Mouse (Mus musculus) cerebellum, adult 9-10 months (tissue): ENCODE data around the gene Rpap2.

Experiments
- DNase-seq: peaks from one replicate; pipeline ENCODE4 v3.0.0; 2022

Rpap2 gene

DNA sequence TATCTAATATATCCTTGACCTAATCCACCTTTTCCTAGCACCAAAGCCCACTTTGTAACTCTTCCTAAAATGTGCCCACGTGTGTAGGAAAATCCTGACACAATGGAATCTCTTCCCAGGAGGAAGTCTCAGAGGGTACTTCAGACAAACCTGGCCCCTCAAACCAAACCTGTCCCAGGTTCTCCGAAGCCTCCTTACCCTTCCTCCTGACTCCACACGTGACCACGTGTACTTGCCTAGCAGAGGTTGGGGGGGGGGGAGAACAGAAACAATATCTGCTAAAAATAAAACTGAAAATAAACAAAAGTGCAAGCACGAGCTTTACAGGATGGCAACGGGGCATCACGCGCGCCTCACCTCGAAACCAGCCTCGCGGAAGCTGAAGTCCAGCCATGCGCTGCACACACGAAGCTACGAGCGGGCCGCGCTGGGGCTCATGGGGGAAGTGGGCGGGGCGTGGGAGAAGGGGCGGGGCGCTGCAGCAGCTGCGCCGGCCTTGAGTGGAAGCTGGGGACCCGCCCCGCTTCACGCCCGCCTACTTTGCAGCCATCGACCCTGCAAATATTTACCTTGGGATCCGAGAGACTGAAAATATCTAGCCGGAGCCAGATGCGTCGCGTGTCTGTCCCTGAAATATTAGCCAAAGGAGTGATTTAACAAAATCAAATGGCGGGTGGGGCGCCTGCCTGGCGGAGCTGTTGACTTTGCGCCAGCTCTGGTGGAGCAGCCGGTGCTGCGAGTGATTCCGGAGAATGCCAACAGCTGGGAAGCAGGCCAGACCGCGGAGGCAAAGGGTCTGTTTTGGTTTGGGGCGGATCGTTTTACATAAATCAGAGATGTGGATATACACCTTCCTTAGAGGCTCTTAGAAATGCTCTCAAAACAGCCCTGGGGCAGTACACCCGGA is 90.7 kb downstream of the Rpap2 start:
- DNase-seq = peak; percentile 30

DNA sequence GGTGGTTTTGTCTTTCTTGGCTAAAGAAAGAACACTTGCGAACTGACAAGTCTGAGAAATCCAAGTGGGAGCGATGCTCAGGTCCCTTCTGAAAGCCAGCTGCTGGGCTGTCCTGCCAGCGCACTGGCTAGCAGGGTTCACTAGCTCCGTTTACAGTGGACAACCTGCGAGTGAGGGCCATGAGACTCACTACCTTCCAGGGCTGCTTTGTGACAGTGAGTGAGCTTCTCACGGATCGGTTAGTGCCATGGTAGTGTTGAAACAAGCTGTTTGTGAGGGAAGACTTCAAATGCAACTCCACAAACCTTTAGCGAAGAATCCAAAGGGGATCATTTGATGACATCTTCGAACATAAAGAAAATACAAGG is 91.3 kb downstream of the Rpap2 start:
- no peak for DNase-seq

DNA sequence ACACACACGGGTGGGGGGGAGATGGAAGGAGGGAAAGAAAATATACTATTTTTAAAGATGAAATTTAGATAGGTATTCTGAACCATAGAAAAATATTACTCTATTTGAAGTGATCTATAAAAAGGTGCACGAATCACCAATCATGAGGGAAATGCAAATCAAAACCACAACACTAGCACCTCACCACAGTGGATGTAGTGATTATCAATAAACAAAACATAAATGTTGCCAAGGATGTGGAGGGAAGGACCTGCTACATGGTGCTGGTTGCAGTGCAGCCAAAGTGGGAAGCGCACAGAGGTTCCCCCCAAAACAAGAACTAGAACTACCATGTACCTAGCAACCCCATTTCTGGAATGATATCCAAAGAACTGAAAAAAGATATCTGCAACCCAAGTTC is 97.8 kb downstream of the Rpap2 start:
- DNase-seq = no peak

DNA sequence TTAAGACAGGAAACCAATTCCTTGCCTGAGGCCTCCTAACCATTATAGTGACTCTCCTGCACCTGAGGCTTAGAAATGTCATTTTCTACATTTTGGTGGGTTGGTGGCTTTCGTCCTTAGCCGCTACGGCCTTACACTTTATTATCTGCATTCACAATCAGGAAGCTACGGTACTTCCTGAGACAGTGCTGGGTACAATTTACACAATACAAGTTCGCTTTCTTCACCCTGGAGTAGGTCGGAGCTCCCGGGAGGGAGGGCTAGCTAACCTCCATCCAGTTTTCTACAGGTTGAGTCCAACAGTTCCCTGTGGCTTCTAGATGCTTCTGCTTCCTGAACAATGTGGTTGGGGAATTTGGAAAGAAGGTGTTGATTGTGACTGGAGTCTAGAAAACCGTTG is 101.7 kb downstream of the Rpap2 start:
- no peak for DNase-seq

- no peak for DNase-seq
Observed at GRCm38 (mm10) chr5:107700873-107701272, 103.7 kb downstream of the Rpap2 start.

DNA sequence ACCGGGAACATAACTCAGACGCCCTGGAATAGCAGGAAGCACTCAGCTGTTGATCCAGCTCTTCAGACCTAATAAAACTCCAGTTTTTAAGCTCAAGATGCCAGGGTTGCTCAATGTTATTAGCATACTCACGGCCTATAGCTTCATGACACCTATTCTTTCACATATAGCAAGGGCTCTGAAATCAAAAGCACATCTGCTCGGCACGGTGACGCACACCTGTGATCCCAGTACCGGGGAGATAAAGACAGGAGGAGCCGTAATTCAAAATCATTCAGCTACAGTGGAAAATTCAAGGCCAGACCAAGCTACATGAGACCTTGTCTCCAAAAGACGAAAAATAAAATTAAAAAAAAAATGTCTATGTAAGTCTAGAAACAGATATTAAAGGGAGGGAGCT is 104.5 kb downstream of the Rpap2 start:
- no peak for DNase-seq

GRCm38 (mm10) chr5:107703207-107703763 is 106.1 kb downstream of the Rpap2 start:
- DNase-seq = no peak

GRCm38 (mm10) chr5:107705756-107706155 is 108.6 kb downstream of the Rpap2 start:
- DNase-seq = no peak

- DNase-seq = no peak
Observed at GRCm38 (mm10) chr5:107706262-107706661, 109.1 kb downstream of the Rpap2 start.

GRCm38 (mm10) chr5:107708124-107708797 is 111.1 kb downstream of the Rpap2 start:
- DNase-seq = no peak
